Mouse (Mus musculus) right cerebral cortex, postnatal 14 days (tissue): ENCODE measurements around the gene Tenm3.

ENCODE experiments used
- DNase-seq: peaks from one replicate; pipeline ENCODE4 v3.0.0; 2022

The Tenm3 gene

GRCm38 (mm10) chr8:48655381-48656043 is 188.2 kb downstream of the Tenm3 start:
- DNase-seq: no peak

GRCm38 (mm10) chr8:48649845-48650244 is 193.9 kb downstream of the Tenm3 start:
- DNase-seq: no peak

- DNase-seq: no peak
Observed at GRCm38 (mm10) chr8:48649415-48649814, 194.3 kb downstream of the Tenm3 start.

- no peak for DNase-seq
Observed at GRCm38 (mm10) chr8:48646110-48646509, 197.6 kb downstream of the Tenm3 start.

- no peak for DNase-seq
Observed at GRCm38 (mm10) chr8:48638129-48638528, 205.6 kb downstream of the Tenm3 start.

GRCm38 (mm10) chr8:48636979-48637378 is 206.8 kb downstream of the Tenm3 start:
- no peak for DNase-seq

- no peak for DNase-seq
Observed at GRCm38 (mm10) chr8:48635815-48636214, 207.9 kb downstream of the Tenm3 start.

- no peak for DNase-seq
Observed at GRCm38 (mm10) chr8:48633426-48633825, 210.3 kb downstream of the Tenm3 start.

- DNase-seq: no peak
Observed at GRCm38 (mm10) chr8:48622517-48623153, 221.1 kb downstream of the Tenm3 start.

GRCm38 (mm10) chr8:48615088-48615487 is 228.7 kb downstream of the Tenm3 start:
- DNase-seq: no peak

- no peak for DNase-seq
Observed at GRCm38 (mm10) chr8:48611934-48612512, 231.7 kb downstream of the Tenm3 start.

- DNase-seq: no peak
Observed at GRCm38 (mm10) chr8:48611126-48611525, 232.6 kb downstream of the Tenm3 start.

- DNase-seq: no peak
Observed at GRCm38 (mm10) chr8:48610316-48610715, 233.4 kb downstream of the Tenm3 start.

- no peak for DNase-seq
Observed at GRCm38 (mm10) chr8:48609684-48610083, 234.1 kb downstream of the Tenm3 start.

GRCm38 (mm10) chr8:48604190-48604897 is 239.4 kb downstream of the Tenm3 start:
- DNase-seq: no peak

GRCm38 (mm10) chr8:48603165-48603840 is 240.4 kb downstream of the Tenm3 start:
- DNase-seq: no peak

- DNase-seq: no peak
Observed at GRCm38 (mm10) chr8:48601621-48602020, 242.1 kb downstream of the Tenm3 start.

- DNase-seq: no peak
Observed at GRCm38 (mm10) chr8:48599028-48599427, 244.7 kb downstream of the Tenm3 start.

- DNase-seq: no peak
Observed at GRCm38 (mm10) chr8:48596332-48596731, 247.4 kb downstream of the Tenm3 start.

GRCm38 (mm10) chr8:48591818-48592217 is 251.9 kb downstream of the Tenm3 start:
- DNase-seq: no peak

- no peak for DNase-seq
Observed at GRCm38 (mm10) chr8:48579732-48580131, 264.0 kb downstream of the Tenm3 start.

- DNase-seq: no peak
Observed at GRCm38 (mm10) chr8:48579144-48579543, 264.6 kb downstream of the Tenm3 start.

- DNase-seq: no peak
Observed at GRCm38 (mm10) chr8:48572941-48573340, 270.8 kb downstream of the Tenm3 start.
